Mouse (Mus musculus): ENCODE measurements around the gene Rptn.

DNA sequence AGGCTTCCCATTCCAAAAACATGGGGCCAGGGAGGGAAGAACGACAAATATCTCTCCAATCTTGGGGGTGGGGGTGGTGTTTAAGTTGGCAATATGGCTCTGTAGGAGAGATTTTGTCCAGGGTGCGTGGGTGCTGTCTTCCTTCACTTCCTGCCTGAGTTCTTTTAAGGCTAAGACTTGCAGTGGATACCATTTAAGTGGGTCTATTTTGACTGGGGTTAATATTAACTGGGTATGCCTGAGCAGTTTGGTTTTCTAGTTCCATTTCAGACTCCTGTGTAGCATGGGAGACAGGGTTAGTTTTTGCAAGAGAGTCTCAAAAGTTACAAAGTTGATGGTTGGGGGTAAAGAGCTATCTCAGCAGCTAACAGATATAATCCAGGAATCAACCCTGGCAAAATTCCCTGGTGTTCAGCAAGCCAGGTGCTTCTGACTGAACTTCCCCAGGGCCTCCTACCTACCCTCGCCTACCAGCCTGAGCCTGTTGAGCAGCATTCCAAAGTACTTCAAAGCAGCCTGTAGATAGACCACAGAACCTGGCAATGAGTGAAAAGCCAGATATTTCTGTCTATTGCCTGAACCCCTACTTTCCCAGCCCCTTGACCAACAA is 26.4 kb upstream of the Rptn start:
- TF ChIP-seq TAL1 (IDR thresholded peaks at IDR 0.05; ENCODE audit: low read length), result no peak
- no peak for TF ChIP-seq GATA1 (IDR thresholded peaks at IDR 0.05; ENCODE audit: low read length)

Data from erythroblast, embryonic 14.5 days (primary cell).